ENCODE assay signal across 8 mouse cellular contexts in genomic region chr19:42268337-42268736, GRCm38 (mm10). TPM values are rescaled to one million over a fixed set of nuclear protein-coding genes. Genes with fewer than 3 reads are reported as not detected.
A peak's percentile ranks its signal among the peaks of the same experiment; 100 is the strongest.
DNase-seq lines count a peak whose midpoint lies in the region; ATAC-seq and TF ChIP-seq lines count a peak whose summit lies in the region.

No protein-coding gene starts in this region.

- intact Hi-C loops in heart, postnatal 14 days (cut with DNase I), result no loop called here

- no peaks in the 10 kb centered on the region for H3K4me1 ChIP-seq in lung, embryonic 14.5 days (ENCODE audit: insufficient read depth)
- H3K4me1 ChIP-seq in limb, embryonic 10.5 days, result peaks cover 5% of the 10 kb centered on the region; the same call in 1 of the 2 replicates

- ATAC-seq in lung, embryonic 14.5 days (ENCODE audit: insufficient read depth), result no peak
- ATAC-seq in common myeloid progenitor, adult 5-6 weeks (replicated peaks; ENCODE audit: low read depth, poor library complexity, severe bottlenecking), result peak; percentile 20; the same call in 1 of the 2 replicates

- H3K27me3 ChIP-seq in lung, embryonic 14.5 days (ENCODE audit: insufficient read depth, low read length), result no peaks in the 10 kb centered on the region
- H3K27me3 ChIP-seq in limb, embryonic 10.5 days (ENCODE audit: low read depth, poor library complexity, severe bottlenecking), result peaks cover 33% of the 10 kb centered on the region

- under 1% methylated on average over 19 of the region's 19 CpGs for WGBS in lung, embryonic 14.5 days
- 3% methylated on average over 19 of the region's 19 CpGs for WGBS in limb, embryonic 10.5 days

- peak; percentile 8 for DNase-seq in lung, embryonic 14.5 days
- no peak for DNase-seq in lung, adult 18-20 months
- DNase-seq in heart, postnatal 14 days, result peak; percentile 24 to 30
- DNase-seq in limb, embryonic 10.5 days (ENCODE audit: low spot score), result peak; percentile 69
- DNase-seq in retina, embryonic 14.5 days (ENCODE audit: low spot score), result peak; percentile 56
- DNase-seq in layer of hippocampus, postnatal 14 days (ENCODE audit: low spot score in 2 of 2), result no peak
- no peak for DNase-seq in layer of hippocampus, adult 18-20 months (ENCODE audit: low spot score in 2 of 2)

- TF ChIP-seq CTCF in lung, embryonic 14.5 days (IDR thresholded peaks at IDR 0.05; ENCODE audit: low read depth), result no peak

- H3K27ac ChIP-seq in lung, embryonic 14.5 days (ENCODE audit: low read depth), result no peak overlapping the region
- H3K27ac ChIP-seq in limb, embryonic 10.5 days, result no peak overlapping the region

- no peak overlapping the region for H3K9ac ChIP-seq in lung, embryonic 14.5 days

- H3K4me2 ChIP-seq in lung, embryonic 14.5 days, result peak overlapping the region; percentile 38; the same call in 1 of the 2 replicates

- H3K9me3 ChIP-seq in lung, embryonic 14.5 days (ENCODE audit: low read depth, low read length), result no peaks in the 10 kb centered on the region
- H3K9me3 ChIP-seq in limb, embryonic 10.5 days (replicated peaks), result no peaks in the 10 kb centered on the region

- no peaks in the 10 kb centered on the region for H3K36me3 ChIP-seq in lung, embryonic 14.5 days (ENCODE audit: insufficient read depth)
- no peaks in the 10 kb centered on the region for H3K36me3 ChIP-seq in limb, embryonic 10.5 days

- H3K4me3 ChIP-seq in lung, embryonic 14.5 days (ENCODE audit: low read depth, low read length), result no peak overlapping the region
- peak overlapping the region; percentile 28 for H3K4me3 ChIP-seq in limb, embryonic 10.5 days

RNA-seq across cellular contexts. Expression of gene Golga7b, which starts 21.0 kb away (rescaled TPM):
- 0.08 TPM in 1 of 2 replicates, not detected in the other for polyA plus RNA-seq in lung, embryonic 14.5 days (2014; fragmentation: Nextera tagmentation; extraction: Ambion mirVana)
- total RNA-seq in common myeloid progenitor, adult 5-6 weeks (2017), result not detected in 2 replicates
- total RNA-seq in heart, postnatal 14 days (2021), result under 1 TPM; 0.49 to 0.50 TPM
- not detected in 2 replicates for polyA plus RNA-seq in limb, embryonic 10.5 days (2016; fragmentation: Nextera tagmentation; extraction: Ambion mirVana)
- 10 to 100 TPM; 82.6 to 85.8 TPM for total RNA-seq in layer of hippocampus, postnatal 14 days (2021)
- total RNA-seq in layer of hippocampus, adult 18-20 months (2021), result 10 to 100 TPM; 64.3 to 64.4 TPM

Comparison
In these comparisons a context has a peak if more than half of its experiments do, and no peak if none do; other contexts are left out.
1. DNase-seq: peak in lung, embryonic 14.5 days (single experiment), heart, postnatal 14 days (2 of 2), limb, embryonic 10.5 days (single experiment) and retina, embryonic 14.5 days (single experiment); none in lung, adult 18-20 months (0 of 2), layer of hippocampus, postnatal 14 days (0 of 2) and layer of hippocampus, adult 18-20 months (0 of 2).
2. RNA of gene Golga7b, which starts 21.0 kb away (total RNA-seq): 82.6 to 85.8 TPM in layer of hippocampus, postnatal 14 days and 64.3 to 64.4 TPM in layer of hippocampus, adult 18-20 months; 0.49 to 0.50 TPM in heart, postnatal 14 days and not detected in common myeloid progenitor, adult 5-6 weeks; every median in the first group is over 10 times any median in the second.